Mouse (Mus musculus) c-Kit-positive CD71-negative TER-119-negative erythroid progenitor cells, embryonic 14.5 days (primary cell): ENCODE measurements at regions not wholly inside any gene's neighbourhood (a gene's known extent, or its start where the extent isn't known, plus 50 kb on each side); places are given as distances from the start of the nearest gene placed in this dataset.
"Not testable (repeated sequence)": the region's sequence is repeated elsewhere in the genome, so short reads cannot be mapped to it uniquely, and the experiment has no call there.

ENCODE experiments used
- DNase-seq: peaks from one replicate; pipeline ENCODE4 v3.0.0-alpha.2; 2013; ENCODE audit warnings: low read depth

GRCm38 (mm10) chr2:71597956-71598355 lies 51.4 kb upstream of the Dlx2 start:
- DNase-seq: no peak

- no peak for DNase-seq
Measured at GRCm38 (mm10) chr2:71598368-71598767, 51.8 kb upstream of the Dlx2 start.

GRCm38 (mm10) chr2:71598778-71599177 lies 52.2 kb upstream of the Dlx2 start:
- DNase-seq: peak; percentile 84

GRCm38 (mm10) chr2:71600213-71600612 lies 53.7 kb upstream of the Dlx2 start:
- no peak for DNase-seq

- DNase-seq: no peak
Measured at GRCm38 (mm10) chr2:71600999-71601398, 54.4 kb upstream of the Dlx2 start.

- not testable (repeated sequence) for DNase-seq
Measured at GRCm38 (mm10) chr2:71603796-71604195, 57.2 kb upstream of the Dlx2 start.

GRCm38 (mm10) chr2:71605606-71606005 lies 59.1 kb upstream of the Dlx2 start:
- no peak for DNase-seq

GRCm38 (mm10) chr2:71607087-71607502 lies 60.5 kb upstream of the Dlx2 start:
- DNase-seq: no peak

GRCm38 (mm10) chr2:71613216-71613615 lies 66.7 kb upstream of the Dlx2 start:
- no peak for DNase-seq

- DNase-seq: no peak
Measured at GRCm38 (mm10) chr2:71616526-71616925, 70.0 kb upstream of the Dlx2 start.

GRCm38 (mm10) chr2:71621458-71621857 lies 74.9 kb upstream of the Dlx2 start:
- DNase-seq: no peak

- no peak for DNase-seq
Measured at GRCm38 (mm10) chr2:71622532-71623099, 76.1 kb upstream of the Dlx2 start.

- no peak for DNase-seq
Measured at GRCm38 (mm10) chr2:71623134-71623533, 76.6 kb upstream of the Dlx2 start.

GRCm38 (mm10) chr2:71625298-71625902 lies 78.8 kb upstream of the Dlx2 start:
- no peak for DNase-seq

GRCm38 (mm10) chr2:71626404-71626803 lies 79.8 kb upstream of the Dlx2 start:
- DNase-seq: no peak

GRCm38 (mm10) chr2:71627097-71627755 lies 80.7 kb upstream of the Dlx2 start:
- DNase-seq: no peak

- DNase-seq: no peak
Measured at GRCm38 (mm10) chr2:71628821-71629220, 82.3 kb upstream of the Dlx2 start.

GRCm38 (mm10) chr2:71629301-71630142 lies 83.0 kb upstream of the Dlx2 start:
- no peak for DNase-seq

- DNase-seq: no peak
Measured at GRCm38 (mm10) chr2:71630143-71630463, 83.5 kb upstream of the Dlx2 start.

GRCm38 (mm10) chr2:71633471-71633870 lies 86.9 kb upstream of the Dlx2 start:
- DNase-seq: no peak

- no peak for DNase-seq
Measured at GRCm38 (mm10) chr2:71634471-71634870, 87.9 kb upstream of the Dlx2 start.

GRCm38 (mm10) chr2:71636134-71636533 lies 89.6 kb upstream of the Dlx2 start:
- DNase-seq: no peak

GRCm38 (mm10) chr2:71636590-71636989 lies 90.0 kb upstream of the Dlx2 start:
- DNase-seq: no peak
